Mouse (Mus musculus): Measurements from ENCODE around the gene Ahnak. TPM values are rescaled to one million over a fixed set of nuclear protein-coding genes. Genes with fewer than 3 reads are reported as not detected.

Ahnak gene
- polyA plus RNA-seq, 1 experiment: 84.7 TPM

DNA sequence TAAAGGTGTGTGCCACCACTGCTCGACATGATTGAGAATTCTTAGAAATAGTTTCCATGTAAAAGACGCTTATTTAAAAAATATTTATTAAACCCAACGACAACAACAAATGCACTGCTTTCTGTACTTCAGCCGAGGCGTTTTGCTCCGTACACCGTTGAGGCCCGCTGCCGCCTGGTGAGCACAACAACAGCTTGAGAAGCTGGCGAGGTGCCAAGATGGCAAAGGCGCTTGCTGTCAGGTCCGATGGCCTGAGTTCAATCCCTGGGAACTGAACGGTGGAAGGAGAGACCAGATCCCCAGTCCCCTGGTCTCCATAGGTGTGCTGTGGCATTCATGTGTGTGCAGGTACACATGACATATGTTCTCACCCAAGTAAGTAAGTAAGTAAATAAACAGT is 108.4 kb downstream of the Ahnak start:
- TF ChIP-seq POLR2A (IDR thresholded peaks at IDR 0.05; ENCODE audit: borderline replicate concordance, extremely low read depth, low read depth, low read length) (no peak), CTCF (IDR thresholded peaks at IDR 0.05; ENCODE audit: insufficient read depth, low read length) (no peak)
- H3K4me3 ChIP-seq (replicated peaks; ENCODE audit: extremely low read depth, low read depth, low read length): no peak overlapping the region
- 63% methylated on average over 13 of the region's 13 CpGs for WGBS

DNA sequence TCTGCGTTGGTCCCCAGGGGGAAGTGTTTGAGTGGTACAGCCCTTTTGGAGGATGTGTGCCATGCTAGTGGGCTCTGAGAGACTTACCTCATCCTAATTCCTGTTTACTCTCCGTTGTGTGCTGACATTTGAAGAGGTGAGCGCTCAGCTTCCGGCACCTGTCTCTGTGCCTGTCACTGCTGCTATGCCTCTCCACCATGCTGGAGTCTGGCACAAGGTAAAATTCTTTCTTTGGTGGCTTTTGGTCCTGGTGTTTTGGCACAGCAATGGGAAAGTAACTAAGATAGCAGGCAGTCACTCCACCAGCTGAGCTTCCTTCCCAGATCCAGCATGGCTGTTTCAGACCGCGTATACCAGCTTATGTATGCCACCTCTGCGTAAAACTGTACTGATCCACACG is 110.7 kb downstream of the Ahnak start:
- H3K4me1 ChIP-seq (ENCODE audit: control insufficient read depth, insufficient read depth, low read length): no peaks in the 10 kb centered on the region
- no peak for TF ChIP-seq POLR2A (IDR thresholded peaks at IDR 0.05; ENCODE audit: borderline replicate concordance, extremely low read depth, low read depth, low read length)
- WGBS: 77% methylated on average over 8 of the region's 8 CpGs
- no peak overlapping the region for H3K4me3 ChIP-seq (replicated peaks; ENCODE audit: extremely low read depth, low read depth, low read length)
- DNase-seq: no peak

More for the DNA sequence above, 108.4 kb downstream of the Ahnak start:
- no peak for DNase-seq
- H3K4me1 ChIP-seq (ENCODE audit: control insufficient read depth, insufficient read depth, low read length): no peaks in the 10 kb centered on the region

DNA sequence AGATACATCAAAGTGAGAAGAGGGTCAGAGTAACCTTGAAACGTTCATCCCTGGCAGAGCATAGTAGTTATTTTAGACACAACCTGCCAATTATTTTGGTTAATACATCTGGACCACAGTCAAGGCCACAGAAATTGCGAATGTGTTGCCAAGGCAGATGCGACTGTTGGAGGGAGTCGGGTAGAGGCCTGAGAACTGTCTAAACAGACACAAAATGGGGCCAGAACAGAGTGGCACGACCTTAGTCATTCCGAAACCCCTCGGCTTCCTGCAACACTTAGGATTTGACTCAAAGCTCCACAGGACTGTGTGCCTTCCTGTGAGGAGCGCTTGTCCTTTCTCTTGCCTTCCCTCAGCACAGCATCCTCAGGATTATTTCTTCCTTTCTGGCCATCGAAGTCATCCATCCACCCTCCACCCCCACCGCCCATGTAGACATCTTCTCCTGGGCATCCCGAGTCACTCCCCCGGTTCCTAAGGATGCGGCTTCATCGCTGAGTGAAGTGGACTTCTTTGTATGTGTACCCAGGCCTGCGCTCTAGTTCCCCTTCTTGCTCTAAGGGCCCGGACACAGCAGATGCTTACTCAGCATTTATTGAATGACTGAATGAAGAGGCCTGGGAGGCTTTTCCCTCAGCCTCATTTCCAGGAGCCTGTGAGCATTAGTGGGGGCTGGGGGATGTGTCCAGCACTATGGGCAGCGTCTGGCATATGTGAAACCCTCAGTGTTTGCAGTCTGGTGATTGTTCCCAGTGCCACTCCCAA is 111.4 kb downstream of the Ahnak start:
- TF ChIP-seq CTCF (IDR thresholded peaks at IDR 0.05; ENCODE audit: insufficient read depth, low read length) (no peak), POLR2A (IDR thresholded peaks at IDR 0.05; ENCODE audit: borderline replicate concordance, extremely low read depth, low read depth, low read length) (no peak)
- H3K4me3 ChIP-seq (replicated peaks; ENCODE audit: extremely low read depth, low read depth, low read length): no peak overlapping the region
- no peak for DNase-seq
- WGBS: 79% methylated on average over 17 of the region's 17 CpGs
- H3K4me1 ChIP-seq (ENCODE audit: control insufficient read depth, insufficient read depth, low read length): no peaks in the 10 kb centered on the region

DNA sequence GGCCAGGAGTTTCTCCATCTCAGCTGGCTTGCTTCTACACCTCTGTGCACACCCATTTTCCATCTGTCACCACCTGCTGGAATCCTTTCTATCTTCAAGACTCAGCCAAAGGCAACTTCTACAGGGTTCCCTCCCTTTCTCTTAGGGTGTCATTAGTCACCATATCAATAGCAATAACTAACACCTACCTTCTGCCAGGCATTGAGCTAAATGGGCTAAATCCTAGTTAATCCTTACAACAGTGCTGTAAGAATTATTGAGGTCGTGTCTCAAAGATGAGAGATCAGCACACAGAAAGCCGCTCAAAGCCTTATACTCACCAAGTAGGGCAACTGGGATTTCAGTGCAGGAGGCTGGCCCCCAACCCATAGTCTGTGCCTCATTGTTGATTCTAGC is 112.0 kb downstream of the Ahnak start:
- Histone ChIP-seq H3K4me1 (ENCODE audit: control insufficient read depth, insufficient read depth, low read length) (peaks cover under 1% of the 10 kb centered on the region; the same call in 1 of the 2 replicates), H3K4me3 (replicated peaks; ENCODE audit: extremely low read depth, low read depth, low read length) (no peak overlapping the region)
- WGBS: 73% methylated on average over 2 of the region's 2 CpGs
- TF ChIP-seq CTCF (IDR thresholded peaks at IDR 0.05; ENCODE audit: insufficient read depth, low read length) (no peak), POLR2A (IDR thresholded peaks at IDR 0.05; ENCODE audit: borderline replicate concordance, extremely low read depth, low read depth, low read length) (no peak)
- DNase-seq: no peak

DNA sequence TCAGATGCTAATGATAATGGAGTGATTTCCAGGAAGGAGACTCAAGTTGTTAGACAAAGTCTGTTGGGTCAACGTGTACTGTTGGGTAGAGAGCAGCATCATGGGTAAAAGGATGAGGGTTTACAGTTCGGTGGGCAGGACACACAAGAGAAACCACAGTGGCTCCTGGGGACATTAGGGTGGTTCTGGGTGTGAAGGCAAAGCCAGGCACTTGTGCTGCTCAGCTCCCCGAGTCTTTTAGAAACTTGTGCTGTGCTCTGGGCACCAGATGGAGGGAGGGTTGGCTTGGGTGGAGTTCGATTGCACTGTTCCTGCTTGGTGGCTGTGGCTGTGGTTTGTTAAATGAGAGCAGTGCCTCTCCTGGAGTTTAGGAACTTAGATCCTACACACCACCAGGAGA is 114.9 kb downstream of the Ahnak start:
- no peak for TF ChIP-seq CTCF (IDR thresholded peaks at IDR 0.05; ENCODE audit: insufficient read depth, low read length)
- no peak for TF ChIP-seq POLR2A (IDR thresholded peaks at IDR 0.05; ENCODE audit: borderline replicate concordance, extremely low read depth, low read depth, low read length)
- Histone ChIP-seq H3K4me3 (replicated peaks; ENCODE audit: extremely low read depth, low read depth, low read length) (no peak overlapping the region), H3K4me1 (ENCODE audit: control insufficient read depth, insufficient read depth, low read length) (peaks cover 13% of the 10 kb centered on the region)
- no peak for DNase-seq
- 62% methylated on average over 4 of the region's 4 CpGs for WGBS

DNA sequence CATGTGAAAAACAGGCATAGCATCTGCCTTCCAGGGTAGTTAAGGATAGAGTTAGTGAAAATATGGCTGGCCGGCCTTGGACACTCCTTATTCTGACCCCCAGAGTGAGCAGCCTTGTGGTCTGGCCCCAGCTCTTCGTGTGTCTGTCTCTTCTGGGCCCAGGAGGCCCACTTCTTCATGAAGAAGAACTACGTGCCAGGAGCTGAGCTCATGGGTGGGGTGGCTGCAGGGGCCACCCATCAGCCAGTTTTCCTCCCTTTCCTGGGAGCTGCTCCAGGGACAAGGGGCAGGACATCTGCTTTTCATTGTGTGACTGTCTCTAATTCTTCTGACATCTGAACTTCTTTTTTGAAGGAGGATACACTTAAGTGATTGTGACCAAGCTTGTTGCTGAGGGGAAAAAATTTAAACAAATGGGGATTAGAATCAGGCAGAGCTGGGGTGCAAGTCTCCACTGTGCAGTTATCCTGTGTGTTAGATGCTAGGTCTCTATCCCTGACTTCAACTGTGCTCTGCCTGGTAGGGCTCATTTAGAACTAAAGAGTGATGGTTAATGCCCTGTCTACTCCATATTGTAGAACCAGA is 116.1 kb downstream of the Ahnak start:
- no peak for DNase-seq
- Histone ChIP-seq H3K4me1 (ENCODE audit: control insufficient read depth, insufficient read depth, low read length) (peaks cover 13% of the 10 kb centered on the region), H3K4me3 (replicated peaks; ENCODE audit: extremely low read depth, low read depth, low read length) (no peak overlapping the region)
- no peak for TF ChIP-seq CTCF (IDR thresholded peaks at IDR 0.05; ENCODE audit: insufficient read depth, low read length)
- no peak for TF ChIP-seq POLR2A (IDR thresholded peaks at IDR 0.05; ENCODE audit: borderline replicate concordance, extremely low read depth, low read depth, low read length)
- WGBS: 59% methylated on average over 3 of the region's 3 CpGs

DNA sequence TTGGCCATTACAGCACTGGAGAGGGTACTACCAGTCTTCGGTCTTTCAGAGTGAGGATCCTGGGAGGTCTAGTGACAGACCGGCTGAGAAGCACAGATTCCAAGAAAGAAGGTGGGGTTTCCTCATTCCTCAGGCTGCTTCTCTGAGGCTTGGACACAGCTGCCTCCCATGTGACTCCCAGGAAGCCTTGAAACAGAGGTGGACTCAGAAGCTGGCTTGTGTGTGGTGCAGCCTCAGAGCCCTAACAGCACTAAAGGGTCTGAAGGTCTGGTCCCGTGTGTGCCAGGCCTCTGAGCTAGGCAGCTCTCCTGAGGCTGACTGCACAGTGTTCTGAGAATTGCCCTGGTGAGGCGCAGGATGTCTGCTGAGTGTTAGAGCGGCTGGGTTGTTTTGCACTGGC is 117.0 kb downstream of the Ahnak start:
- no peak for DNase-seq
- TF ChIP-seq POLR2A (IDR thresholded peaks at IDR 0.05; ENCODE audit: borderline replicate concordance, extremely low read depth, low read depth, low read length) (peak; percentile 36; the same call in 1 of the 2 replicates), CTCF (IDR thresholded peaks at IDR 0.05; ENCODE audit: insufficient read depth, low read length) (no peak)
- Histone ChIP-seq H3K4me1 (ENCODE audit: control insufficient read depth, insufficient read depth, low read length) (peaks cover 13% of the 10 kb centered on the region), H3K4me3 (replicated peaks; ENCODE audit: extremely low read depth, low read depth, low read length) (no peak overlapping the region)
- WGBS: 42% methylated on average over 5 of the region's 5 CpGs

DNA sequence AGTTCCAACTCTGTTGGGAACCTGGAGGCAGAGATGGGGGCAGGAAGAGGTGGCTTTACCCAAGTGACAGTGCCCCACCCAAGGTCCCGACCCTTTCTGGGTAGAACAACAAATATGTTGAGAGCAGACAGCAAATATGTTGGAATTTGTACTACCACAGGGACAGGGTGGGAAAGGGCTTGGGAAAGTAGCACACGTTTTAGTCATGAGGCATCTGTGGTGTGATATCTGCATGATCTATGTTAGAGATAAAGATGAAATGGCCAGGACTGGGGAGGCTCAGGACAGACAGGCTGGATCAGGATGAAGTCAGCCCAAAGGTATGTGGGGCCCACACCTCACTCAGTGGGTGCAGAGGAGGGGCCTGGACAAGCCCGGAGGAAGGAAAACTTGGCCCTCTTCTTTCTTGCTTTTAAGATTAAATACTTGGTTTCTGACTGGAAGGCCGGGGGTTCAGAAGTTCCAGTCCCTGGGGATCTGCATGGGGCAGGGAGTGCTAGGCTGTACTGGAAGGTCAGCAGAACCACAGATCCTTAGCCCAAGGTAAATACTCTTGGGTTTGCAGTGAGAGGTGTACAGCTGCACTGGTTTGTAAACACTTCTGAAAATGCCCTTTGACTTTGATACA is 117.8 kb downstream of the Ahnak start:
- 18% methylated on average over 4 of the region's 4 CpGs for WGBS
- DNase-seq: no peak
- Histone ChIP-seq H3K4me3 (replicated peaks; ENCODE audit: extremely low read depth, low read depth, low read length) (no peak overlapping the region), H3K4me1 (ENCODE audit: control insufficient read depth, insufficient read depth, low read length) (peaks cover 13% of the 10 kb centered on the region)
- no peak for TF ChIP-seq POLR2A (IDR thresholded peaks at IDR 0.05; ENCODE audit: borderline replicate concordance, extremely low read depth, low read depth, low read length)
- no peak for TF ChIP-seq CTCF (IDR thresholded peaks at IDR 0.05; ENCODE audit: insufficient read depth, low read length)

DNA sequence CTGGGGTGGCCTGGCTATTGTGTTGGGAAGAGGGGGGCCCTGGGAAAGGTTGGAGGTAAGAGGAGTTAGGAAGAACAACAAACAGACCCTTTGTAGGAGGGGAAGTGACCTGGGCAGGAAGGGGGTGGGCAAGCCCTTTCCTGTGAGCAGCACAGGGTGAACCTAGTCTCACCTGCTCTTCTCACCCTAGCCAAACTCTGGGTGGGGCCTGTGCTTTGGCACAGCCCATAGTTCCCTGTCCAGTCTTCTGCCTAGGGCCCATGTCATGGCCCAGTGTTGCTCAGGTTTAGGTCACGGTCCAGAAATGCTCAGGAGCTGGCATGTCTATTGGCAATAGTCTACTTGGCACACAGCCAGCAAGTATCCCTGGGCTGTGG is 118.3 kb downstream of the Ahnak start:
- no peak for DNase-seq
- WGBS: 56% methylated on average over 1 of the region's 1 CpGs
- no peak for TF ChIP-seq CTCF (IDR thresholded peaks at IDR 0.05; ENCODE audit: insufficient read depth, low read length)
- no peak for TF ChIP-seq POLR2A (IDR thresholded peaks at IDR 0.05; ENCODE audit: borderline replicate concordance, extremely low read depth, low read depth, low read length)
- Histone ChIP-seq H3K4me1 (ENCODE audit: control insufficient read depth, insufficient read depth, low read length) (peaks cover 13% of the 10 kb centered on the region), H3K4me3 (replicated peaks; ENCODE audit: extremely low read depth, low read depth, low read length) (no peak overlapping the region)

DNA sequence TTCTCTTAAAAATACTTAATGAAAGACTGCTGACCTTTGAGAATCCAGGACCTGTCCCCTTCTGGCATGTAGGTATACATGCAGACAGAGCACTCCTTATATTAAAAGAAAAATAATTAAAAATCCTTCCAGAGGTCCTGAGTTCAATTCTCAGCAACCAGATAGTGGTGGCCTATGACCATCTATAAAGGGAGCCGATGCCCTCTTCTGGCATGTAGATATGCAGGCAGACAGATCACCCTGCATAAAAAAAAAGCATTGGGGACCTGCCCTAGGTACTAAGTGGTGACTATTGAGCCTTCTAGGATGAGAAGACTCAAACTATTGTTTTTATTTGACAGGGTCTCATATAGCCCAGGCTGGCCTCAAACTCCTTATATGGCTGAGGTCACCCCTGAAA is 119.5 kb downstream of the Ahnak start:
- DNase-seq: no peak
- Histone ChIP-seq H3K4me3 (replicated peaks; ENCODE audit: extremely low read depth, low read depth, low read length) (no peak overlapping the region), H3K4me1 (ENCODE audit: control insufficient read depth, insufficient read depth, low read length) (peaks cover 13% of the 10 kb centered on the region)
- no peak for TF ChIP-seq CTCF (IDR thresholded peaks at IDR 0.05; ENCODE audit: insufficient read depth, low read length)
- TF ChIP-seq POLR2A (IDR thresholded peaks at IDR 0.05; ENCODE audit: borderline replicate concordance, extremely low read depth, low read depth, low read length): no peak
- WGBS: 88% methylated on average over 1 of the region's 1 CpGs

Data from lung, adult 2 months (tissue).